Mouse (Mus musculus): ENCODE results near the gene Glul. TPM values are rescaled to one million over a fixed set of nuclear protein-coding genes. Genes with fewer than 3 reads are reported as not detected.

The Glul gene
- polyA plus RNA-seq, 1 experiment = 43.2 TPM

DNA sequence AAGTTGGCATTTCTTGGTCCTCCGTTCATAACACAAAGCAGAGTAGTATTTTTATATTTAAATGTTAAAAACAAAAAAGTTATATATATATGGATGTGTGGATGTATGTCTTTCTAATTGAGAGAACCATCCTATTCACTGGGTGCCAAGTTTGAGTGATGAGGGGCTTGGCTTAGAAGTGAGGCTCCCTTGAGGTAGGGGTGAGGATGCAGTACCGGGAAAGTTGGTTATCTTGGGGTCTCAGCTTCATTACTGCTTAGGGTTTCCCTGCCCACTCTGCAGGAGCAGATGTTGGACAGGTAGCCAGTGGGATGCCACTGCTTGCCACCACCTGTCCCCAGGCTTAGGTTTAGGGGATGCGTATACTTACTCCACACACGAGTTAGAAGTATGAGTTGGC, 9.0 kb downstream of the Glul start:
- no peak for DNase-seq (ENCODE audit: low read depth, low spot score)
- WGBS = 69% methylated on average over 4 of the region's 4 CpGs

DNA sequence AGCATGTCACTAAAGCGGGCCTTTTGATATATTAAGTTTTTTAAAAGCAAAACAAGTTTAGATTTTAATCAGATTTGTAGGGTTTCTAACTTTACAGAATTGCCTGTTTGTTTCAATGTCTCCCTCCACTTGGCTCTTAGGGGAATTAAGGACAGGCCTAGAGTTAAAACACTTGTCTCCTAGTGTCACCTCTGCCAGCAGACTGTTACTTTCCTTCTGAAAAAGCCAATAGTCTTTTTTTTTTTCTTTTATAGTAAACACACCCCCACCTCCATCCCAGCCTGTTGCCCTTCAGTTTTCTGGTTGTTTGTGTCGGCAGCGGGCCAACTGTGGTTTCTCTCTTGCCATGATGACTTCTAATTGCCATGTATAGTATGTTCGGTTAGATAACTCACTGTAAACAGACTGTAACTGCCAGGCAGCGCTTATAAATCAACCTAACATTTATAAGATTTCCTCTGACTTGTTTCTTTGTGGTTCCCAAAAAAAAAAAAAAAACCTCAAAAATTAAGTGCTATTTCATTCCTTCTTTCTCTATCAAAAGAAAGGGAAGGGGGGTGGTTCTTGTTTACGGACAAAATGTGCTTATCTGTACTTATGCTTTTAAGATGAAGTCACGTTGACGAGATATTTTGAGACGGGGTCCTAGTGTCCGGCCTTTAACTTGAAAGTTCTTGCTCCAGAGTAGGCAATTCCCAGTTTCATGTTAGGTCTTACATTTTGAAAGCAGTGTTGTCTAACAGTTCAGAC, 9.6 kb downstream of the Glul start:
- no peak for DNase-seq (ENCODE audit: low read depth, low spot score)
- WGBS = 21% methylated on average over 10 of the region's 10 CpGs

DNA sequence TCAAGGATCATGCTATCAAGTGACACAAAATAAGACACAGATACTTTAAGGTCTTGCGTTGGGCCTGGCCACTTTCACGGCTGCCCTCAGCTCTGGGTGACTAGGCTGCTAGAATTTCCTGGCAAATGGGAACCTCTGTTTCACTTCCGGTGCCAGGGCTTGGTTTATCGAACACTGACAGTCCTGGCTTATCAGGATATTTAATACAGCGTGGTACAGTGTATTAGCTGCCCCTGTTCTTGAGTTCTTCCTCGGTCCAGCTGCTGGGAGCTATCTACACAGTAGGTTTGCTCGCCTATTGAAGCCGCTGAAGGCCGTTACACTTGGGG, 10.2 kb downstream of the Glul start:
- 37% methylated on average over 9 of the region's 9 CpGs for WGBS
- DNase-seq (ENCODE audit: low read depth, low spot score) = no peak

DNA sequence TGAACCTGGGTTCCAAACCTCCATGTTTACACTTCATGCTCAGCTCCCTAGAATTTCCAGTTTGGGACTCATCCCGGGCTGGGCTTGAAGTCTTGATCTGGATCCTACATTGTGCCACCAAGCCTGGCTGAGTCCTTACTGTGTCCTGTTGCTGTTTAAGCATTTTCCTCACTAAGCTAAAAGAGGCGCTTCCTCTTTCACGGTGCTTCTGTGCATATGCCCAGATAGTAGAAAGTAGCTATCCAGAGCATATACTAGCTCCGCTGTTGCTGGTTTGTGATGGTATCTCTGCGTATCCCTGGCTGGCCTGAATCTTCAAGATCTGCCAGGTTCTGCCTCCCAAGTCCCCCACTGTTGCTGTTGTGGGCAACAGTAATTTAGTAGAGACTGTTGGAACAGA, 10.7 kb downstream of the Glul start:
- DNase-seq (ENCODE audit: low read depth, low spot score) = no peak
- WGBS = 39% methylated on average over 5 of the region's 5 CpGs

DNA sequence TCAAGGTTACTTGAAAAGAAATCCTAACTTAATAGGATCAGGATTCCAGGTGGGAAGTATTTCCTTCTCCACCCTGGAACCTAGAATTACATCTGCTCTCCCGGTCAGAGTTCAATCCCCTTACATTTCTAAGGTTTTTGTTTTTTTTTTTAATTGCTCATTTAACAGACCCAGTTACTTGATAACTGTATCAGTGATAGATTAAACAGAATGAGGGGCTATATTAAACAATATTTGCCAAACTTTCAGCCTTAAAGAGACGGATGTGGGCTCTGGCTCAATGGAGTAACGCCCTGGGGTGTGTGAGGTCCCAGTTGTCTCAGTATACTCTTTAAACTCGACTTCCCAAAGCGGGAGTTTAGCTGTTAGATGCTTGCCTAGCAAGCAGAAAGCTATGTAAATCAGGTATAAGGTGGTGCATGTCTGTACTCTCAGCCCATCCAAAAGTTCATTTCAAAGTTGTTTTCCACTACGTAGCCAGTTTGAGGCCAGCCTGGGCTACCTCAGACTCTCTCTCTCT, 11.6 kb downstream of the Glul start:
- DNase-seq (ENCODE audit: low read depth, low spot score) = no peak
- 38% methylated on average over 6 of the region's 6 CpGs for WGBS

DNA sequence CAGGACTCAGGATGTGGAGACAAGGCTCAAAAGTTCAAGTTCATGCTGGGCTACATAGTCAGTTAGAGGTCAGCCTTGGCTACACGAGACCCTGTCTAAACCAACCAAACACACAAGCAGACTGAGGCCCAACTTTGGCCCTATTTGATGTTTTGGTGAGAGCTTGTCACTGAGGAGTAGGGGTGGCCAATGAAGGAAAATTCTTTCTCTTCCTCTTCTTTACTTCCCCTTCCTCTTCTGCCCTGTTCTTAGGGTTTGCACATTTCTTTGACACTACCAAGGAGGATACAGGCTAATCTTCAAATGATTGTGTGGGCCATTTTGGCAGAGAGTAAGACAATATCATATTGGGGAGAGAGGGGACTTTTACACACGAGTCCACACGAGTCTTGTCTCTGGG, 14.1 kb downstream of the Glul start:
- DNase-seq (ENCODE audit: low read depth, low spot score) = no peak
- WGBS = 69% methylated on average over 3 of the region's 3 CpGs

DNA sequence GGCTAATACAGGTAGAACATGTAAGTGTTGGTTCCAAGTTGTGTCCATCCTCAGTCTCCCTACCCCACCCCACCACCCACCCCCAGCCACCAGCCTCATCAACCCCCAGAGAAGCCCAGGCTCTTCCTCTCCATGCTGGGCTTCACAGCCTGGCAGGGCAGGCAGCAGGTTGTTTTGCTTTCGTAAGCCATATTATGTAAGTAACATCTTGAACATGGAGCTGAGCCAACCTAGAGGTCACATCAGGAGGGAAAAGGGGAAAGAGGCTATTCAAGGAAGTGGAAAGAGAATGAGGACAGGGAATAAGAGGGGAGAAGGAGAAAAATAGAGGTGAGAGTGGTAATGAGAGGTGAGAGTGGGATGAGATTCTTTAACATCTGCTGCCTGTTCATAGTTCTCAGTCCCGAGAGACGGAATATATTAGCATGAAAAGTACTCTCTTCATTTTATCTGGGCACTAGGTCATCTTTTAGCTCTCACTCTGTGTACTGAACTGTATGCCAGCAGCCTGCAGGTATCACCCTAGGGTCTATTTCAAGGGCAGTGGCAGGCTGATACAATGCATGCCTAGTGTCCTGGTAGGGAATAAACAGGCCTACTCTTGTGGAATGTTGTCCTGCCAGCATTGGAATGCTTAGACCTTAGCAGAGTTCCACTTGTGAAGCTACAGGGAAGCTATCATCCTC, 18.9 kb downstream of the Glul start:
- WGBS = 58% methylated on average over 3 of the region's 3 CpGs
- no peak for DNase-seq (ENCODE audit: low read depth, low spot score)

DNA sequence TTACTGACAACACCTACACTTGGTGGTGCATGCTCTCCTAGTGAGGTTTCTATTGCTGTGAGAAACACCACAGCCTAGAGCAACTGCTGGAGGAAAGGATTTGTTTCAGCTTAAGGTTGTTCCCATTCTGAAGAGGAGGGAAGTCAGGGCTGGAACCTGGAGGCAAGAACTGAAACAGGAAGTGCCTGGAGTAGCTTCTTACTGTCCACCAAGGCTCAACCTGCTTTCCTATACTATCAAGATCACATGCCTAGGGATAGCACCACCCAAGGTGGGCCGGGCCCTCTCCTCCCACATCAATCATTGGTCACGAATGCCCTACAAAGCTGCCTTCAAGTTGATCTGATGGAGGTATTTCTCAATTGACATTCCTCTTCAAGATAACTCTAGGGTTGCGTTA, 21.9 kb downstream of the Glul start:
- 94% methylated on average over 3 of the region's 3 CpGs for WGBS
- DNase-seq (ENCODE audit: low read depth, low spot score) = no peak

DNA sequence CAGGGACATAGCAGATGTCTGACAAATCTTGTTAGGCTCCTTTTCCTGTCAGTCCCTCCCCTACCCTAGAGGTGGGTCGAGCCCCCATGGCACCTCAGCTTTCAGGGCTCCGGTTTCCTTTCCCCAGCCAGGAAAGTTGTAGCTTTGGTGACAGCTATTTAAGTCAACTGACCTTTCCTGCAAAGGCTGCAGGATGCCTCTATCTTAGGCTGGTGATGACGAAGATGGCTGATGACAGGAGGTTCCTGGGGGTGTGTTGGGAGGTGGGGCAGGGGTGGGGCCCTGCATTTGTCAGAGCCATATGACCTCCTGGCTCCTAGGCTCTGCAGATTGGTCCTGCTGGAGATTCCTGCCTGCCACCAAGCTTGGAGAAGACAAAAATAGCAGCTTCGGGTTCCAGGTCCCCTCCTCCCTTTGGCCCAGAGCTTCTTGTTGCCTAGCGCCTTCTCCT, 22.9 kb downstream of the Glul start:
- 42% methylated on average over 5 of the region's 5 CpGs for WGBS
- no peak for DNase-seq (ENCODE audit: low read depth, low spot score)

DNA sequence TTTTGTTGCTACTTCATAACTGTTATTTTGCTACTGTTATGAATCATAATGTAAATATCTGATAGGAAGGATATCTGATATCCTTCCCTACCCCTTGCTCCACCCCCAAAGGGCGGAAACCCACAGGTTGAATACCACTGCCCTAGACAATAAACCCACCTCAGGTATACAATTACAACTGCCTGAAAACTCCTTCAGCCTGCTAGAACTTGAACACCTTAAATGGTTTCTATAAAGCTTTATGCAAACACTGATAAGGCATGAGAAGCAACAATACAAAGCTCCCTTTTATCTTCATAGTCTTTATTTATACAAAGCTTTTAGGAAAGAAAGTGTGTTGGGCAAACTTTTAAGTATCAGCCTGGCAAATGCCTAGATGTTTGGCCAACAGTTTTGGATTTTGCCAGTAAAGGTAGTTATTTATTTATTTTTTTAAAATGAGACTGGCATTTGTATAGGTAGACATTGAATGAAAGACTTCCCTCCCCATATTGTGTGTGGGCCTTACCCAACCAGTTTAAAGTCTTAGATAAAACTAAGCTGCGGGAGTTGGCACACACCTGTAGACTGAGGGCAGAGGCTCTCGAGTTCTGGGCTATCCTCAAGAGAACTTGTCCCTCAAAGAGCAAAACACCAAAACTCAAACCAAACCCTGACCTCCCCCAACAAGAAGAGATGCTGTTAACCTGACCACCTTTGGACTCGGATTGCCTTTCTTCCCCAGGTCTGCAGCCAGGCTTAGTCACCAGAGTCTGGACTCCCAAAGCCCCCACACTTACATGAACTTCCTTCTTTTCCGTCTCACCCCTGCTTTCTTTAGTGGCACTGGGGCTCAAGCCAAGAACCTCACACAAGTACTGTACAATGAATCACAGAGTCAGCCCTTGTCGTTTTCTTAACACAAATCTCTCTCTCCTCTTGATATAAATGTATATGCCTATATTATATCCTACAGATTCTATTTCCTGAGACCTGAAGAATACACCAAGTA, 24.9 kb downstream of the Glul start:
- no peak for DNase-seq (ENCODE audit: low read depth, low spot score)
- WGBS = 28% methylated on average over 6 of the region's 6 CpGs

DNA sequence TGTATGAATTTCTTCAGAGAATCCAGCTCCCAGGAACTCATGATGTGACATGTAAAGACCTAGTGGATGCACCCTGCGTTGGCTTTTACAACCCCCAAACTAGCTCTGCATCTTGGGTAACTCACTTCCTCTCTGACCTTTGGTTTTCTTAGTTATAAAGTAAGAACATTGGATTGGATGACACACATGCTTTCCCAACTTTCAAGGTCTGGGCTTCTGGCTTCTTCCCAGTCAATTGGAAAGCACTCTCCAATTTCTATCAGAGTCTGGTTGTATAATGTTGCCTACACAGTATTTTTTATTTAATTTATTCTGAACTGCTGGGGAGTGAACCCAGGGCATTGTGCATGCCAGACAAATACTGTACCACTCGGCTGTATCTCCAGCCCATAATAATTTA, 30.7 kb downstream of the Glul start:
- 41% methylated on average over 2 of the region's 2 CpGs for WGBS
- no peak for DNase-seq (ENCODE audit: low read depth, low spot score)

DNA sequence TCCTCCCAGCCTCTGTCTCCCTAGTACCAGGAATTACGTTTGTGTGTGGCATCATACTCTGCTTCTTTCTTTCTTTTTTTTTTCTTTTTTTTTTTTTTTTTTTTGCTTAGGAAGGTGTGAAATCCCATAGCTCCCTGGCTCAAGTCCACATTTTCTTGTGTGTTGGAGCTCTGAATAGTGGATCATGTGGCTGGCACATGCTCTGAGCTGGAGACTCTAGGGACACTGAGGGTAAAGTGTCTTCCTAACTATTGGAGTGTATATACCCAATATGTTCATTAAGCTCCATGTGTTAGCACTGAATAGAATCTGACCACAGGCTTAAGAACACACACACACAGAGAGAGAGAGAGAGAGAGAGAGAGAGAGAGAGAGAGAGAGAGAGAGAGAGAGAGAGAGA, 34.0 kb downstream of the Glul start:
- 61% methylated on average over 1 of the region's 1 CpGs for WGBS

DNA sequence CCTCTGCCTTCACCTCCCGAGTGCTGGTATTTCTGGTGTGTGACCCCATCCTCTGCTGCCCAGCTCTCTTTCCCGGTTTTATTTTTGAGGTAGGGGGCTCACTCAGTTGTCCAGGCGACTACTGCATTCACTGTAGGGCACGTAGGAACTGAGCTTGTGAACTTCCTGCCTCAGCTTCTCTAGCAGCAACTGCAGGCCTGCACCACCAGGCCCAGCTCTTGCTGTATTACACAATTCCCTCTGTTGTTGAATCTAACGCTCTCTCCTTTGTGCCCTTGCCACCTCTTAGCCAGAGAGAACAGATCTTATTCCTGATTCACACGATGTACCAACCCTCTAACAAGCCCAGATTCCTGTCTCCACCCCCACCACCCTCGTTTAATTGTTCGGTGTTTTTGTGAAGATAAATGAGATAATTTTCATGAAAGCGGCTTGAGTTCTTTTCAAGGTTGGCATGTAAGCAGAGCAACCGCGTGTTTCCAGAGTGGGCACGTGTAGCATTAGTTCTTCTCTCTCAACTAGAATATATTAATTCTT, 36.2 kb downstream of the Glul start:
- 82% methylated on average over 12 of the region's 12 CpGs for WGBS
- DNase-seq (ENCODE audit: low read depth, low spot score) = no peak

More for the DNA sequence above, 34.0 kb downstream of the Glul start:
- DNase-seq (ENCODE audit: low read depth, low spot score) = no peak

DNA sequence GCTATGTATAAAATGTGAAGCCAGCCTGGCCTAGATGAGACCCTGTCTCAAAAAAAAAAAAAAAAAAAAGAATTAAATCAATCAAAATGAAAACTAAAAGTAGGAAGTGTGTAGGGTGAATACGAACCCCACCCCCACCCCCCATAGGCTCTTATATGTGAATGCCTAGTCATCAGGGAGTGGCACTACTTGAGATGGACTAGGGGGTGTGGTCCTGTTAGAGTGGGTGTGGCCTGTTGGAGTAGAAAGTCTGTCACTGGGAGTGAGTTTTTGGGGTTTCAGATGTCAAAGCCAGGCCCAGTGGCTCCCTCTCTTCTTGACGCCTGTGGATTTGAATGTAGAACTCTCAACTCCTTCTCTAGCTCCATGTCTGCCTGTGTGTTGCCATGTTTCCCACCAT, 37.3 kb downstream of the Glul start:
- no peak for DNase-seq (ENCODE audit: low read depth, low spot score)
- 100% methylated on average over 2 of the region's 2 CpGs for WGBS

DNA sequence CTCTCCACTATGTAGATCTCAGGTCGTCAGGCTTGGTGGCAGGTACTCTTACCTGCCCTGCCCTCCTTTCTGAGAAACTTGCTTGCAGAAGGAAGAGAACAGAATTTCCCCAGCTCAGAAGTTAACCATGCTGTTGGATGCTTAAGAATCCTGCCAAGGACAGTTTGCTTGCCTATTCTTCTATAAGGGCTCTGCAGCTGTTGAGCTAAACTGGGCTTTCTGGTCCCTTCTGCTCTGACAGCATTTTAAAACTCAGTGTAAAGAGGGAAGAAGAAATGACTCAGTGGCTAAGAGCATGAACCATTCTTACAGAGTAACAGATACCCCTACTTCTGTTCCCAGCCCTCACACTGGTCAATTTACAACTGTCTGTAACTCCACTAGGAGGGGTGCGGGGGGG, 41.2 kb downstream of the Glul start:
- 90% methylated on average over 2 of the region's 2 CpGs for WGBS
- DNase-seq (ENCODE audit: low read depth, low spot score) = no peak

DNA sequence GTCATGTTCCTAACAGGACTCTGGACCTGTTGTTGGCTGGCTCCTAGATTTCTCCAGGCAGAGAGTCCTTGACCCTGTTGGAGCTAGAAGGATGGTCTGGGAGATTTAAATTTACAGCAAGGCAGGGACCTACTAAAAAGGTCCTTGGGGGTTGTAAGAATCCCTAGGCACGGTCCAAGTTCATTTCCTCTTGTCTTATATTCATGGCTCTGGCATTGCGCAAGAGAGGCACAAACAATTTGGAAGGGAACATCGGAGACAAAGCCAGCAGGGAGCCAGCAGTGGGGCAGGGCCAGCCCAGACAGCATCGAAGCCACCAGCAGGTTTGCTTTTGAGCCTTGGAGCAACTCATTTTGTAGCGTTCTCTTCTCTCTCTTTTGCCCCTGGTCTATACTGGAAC, 45.4 kb downstream of the Glul start:
- WGBS = 58% methylated on average over 5 of the region's 5 CpGs
- DNase-seq (ENCODE audit: low read depth, low spot score) = no peak

DNA sequence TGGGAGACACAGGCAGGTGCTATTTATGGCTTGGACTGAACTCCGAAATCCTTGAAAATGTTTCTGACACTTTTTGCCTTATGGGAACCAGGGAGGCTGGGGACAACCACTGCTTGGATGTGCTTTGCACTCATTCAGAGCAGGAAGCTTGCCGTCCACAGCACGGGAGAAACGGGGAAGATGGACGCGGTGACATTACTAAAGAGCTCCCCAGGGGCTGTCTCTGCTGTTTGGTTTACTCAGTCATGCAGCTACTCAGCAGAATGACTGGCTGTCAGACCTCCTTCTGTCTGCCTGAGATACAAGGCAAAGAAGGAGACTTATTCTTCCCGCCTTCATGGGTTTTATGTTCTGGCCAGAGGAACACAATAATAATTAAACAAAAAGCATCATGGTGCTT, 47.2 kb downstream of the Glul start:
- WGBS = 72% methylated on average over 7 of the region's 7 CpGs
- DNase-seq (ENCODE audit: low read depth, low spot score) = no peak

DNA sequence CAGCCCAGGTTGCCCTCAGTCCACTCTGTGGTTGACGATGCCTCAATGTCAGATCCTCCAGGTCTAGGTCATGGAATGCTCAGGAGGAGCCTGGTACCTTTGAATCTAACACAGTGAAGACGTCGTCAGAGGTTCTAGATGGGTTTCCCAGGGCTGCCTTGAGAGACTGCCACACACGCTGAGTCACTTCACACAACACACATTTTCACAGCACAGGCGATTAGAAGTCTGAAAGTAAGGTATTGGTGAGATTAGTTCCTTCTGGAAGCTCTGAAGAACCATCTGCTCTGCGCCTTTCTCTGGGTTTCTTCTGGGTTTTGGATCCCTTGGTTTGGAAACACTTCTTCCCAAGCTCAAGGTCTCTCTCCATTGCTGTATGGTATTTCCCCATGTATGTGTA, 48.1 kb downstream of the Glul start:
- DNase-seq (ENCODE audit: low read depth, low spot score) = no peak
- 98% methylated on average over 6 of the region's 6 CpGs for WGBS

DNA sequence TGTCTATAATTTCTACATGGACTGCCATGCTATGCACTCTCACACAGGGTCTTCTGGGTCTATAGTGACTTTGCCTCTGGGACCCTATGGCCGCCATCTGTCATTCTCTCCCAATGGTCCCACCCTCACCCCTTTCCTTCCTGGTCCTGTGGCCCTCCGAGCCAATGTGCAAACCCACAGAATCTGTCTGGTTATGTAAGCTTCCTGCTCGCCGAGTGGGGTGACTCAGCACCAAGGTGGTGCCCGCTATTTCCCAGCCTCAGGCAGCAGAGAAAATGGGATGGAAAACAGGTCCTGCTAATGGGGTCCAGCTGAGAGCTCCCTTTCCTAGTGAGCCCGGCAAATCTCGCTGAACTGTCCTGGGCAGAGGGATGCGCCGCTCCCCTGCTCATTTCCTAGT, 53.5 kb downstream of the Glul start:
- DNase-seq (ENCODE audit: low read depth, low spot score) = no peak
- 92% methylated on average over 9 of the region's 9 CpGs for WGBS

DNA sequence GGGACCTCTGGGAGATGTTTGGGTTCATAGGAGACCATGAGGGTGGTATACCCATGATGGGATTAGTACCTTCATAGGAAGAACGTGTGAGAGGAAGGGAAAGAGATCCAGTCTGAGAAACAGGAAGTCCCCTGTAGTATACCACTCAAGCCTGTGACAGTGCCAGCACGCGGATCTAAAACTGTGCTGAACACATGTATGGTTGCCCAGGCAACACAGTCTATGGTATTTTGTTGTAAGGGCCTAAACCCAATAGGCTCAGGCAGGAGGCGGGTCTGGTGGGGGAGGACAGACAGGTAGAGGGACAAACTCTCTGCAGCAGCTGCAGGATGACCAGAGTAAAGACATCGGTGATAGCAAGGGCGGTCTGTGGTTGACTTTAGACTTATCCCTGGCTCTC, 54.1 kb downstream of the Glul start:
- no peak for DNase-seq (ENCODE audit: low read depth, low spot score)
- WGBS = 91% methylated on average over 6 of the region's 6 CpGs
